Mouse (Mus musculus): ENCODE results near the gene Camk1.

- TF ChIP-seq CTCF (IDR thresholded peaks at IDR 0.05; ENCODE audit: low read depth, low read length): no peak
- TF ChIP-seq POLR2A (IDR thresholded peaks at IDR 0.05; ENCODE audit: borderline replicate concordance, low read depth, low read length): no peak
Observed at GRCm38 (mm10) chr6:113331721-113332120, 12.1 kb downstream of the Camk1 start.

All from bone marrow macrophage, adult 2 months (primary cell).